Mouse (Mus musculus): ENCODE results near the gene Gm5485. TPM values are rescaled to one million over a fixed set of nuclear protein-coding genes. Genes with fewer than 3 reads are reported as not detected.

Gene Gm5485
- polyA plus RNA-seq, 1 experiment, result not detected

- H3K27ac ChIP-seq (ENCODE audit: insufficient read depth, low read length), result no peak overlapping the region
Measured at GRCm38 (mm10) chr16:48383582-48384257, 28.5 kb downstream of the Gm5485 start.

GRCm38 (mm10) chr16:48373711-48374485 is 38.3 kb downstream of the Gm5485 start:
- H3K27ac ChIP-seq (ENCODE audit: insufficient read depth, low read length), result no peak overlapping the region

More at GRCm38 (mm10) chr16:48383582-48384257, 28.5 kb downstream of the Gm5485 start:
- no peak for TF ChIP-seq POLR2A (IDR thresholded peaks at IDR 0.05; ENCODE audit: extremely low read depth, insufficient read depth, low read length)
- no peak for TF ChIP-seq CTCF (IDR thresholded peaks at IDR 0.05; ENCODE audit: extremely low read depth, insufficient read depth, low read length)
- H3K4me1 ChIP-seq (ENCODE audit: control insufficient read depth, insufficient read depth, low read length), result no peaks in the 10 kb centered on the region
- no peak overlapping the region for H3K4me3 ChIP-seq (ENCODE audit: insufficient read depth, low read length)

GRCm38 (mm10) chr16:48372461-48372860 is 39.8 kb downstream of the Gm5485 start:
- TF ChIP-seq CTCF (IDR thresholded peaks at IDR 0.05; ENCODE audit: extremely low read depth, insufficient read depth, low read length) (no peak), POLR2A (IDR thresholded peaks at IDR 0.05; ENCODE audit: extremely low read depth, insufficient read depth, low read length) (no peak)
- Histone ChIP-seq H3K4me1 (ENCODE audit: control insufficient read depth, insufficient read depth, low read length) (no peaks in the 10 kb centered on the region), H3K4me3 (ENCODE audit: insufficient read depth, low read length) (no peak overlapping the region), H3K27ac (ENCODE audit: insufficient read depth, low read length) (no peak overlapping the region)

More at GRCm38 (mm10) chr16:48373711-48374485, 38.3 kb downstream of the Gm5485 start:
- Histone ChIP-seq H3K4me3 (ENCODE audit: insufficient read depth, low read length) (no peak overlapping the region), H3K4me1 (ENCODE audit: control insufficient read depth, insufficient read depth, low read length) (no peaks in the 10 kb centered on the region)
- TF ChIP-seq CTCF (IDR thresholded peaks at IDR 0.05; ENCODE audit: extremely low read depth, insufficient read depth, low read length) (no peak), POLR2A (IDR thresholded peaks at IDR 0.05; ENCODE audit: extremely low read depth, insufficient read depth, low read length) (no peak)

DNA sequence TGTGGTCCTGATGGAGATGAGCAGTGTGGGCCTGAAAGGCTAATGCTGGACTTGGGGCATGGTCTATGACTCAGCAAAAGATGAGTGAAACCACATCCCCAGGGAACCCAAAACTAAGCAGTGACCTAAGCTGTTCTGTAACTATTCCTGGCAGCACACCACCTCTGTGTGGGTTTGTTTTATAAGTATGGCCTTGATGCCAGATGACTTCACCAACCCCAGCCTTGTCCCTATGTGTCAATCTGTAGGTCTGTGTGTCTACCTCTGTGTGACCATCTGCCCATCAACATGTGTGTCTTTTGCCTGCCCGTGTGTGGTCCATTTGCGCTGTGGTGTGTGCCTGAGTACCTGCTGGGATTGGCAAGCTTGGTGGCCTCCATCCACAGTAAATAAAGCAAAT is 44.1 kb downstream of the Gm5485 start:
- Histone ChIP-seq H3K27ac (ENCODE audit: insufficient read depth, low read length) (no peak overlapping the region), H3K4me1 (ENCODE audit: control insufficient read depth, insufficient read depth, low read length) (no peaks in the 10 kb centered on the region), H3K4me3 (ENCODE audit: insufficient read depth, low read length) (no peak overlapping the region)
- TF ChIP-seq POLR2A (IDR thresholded peaks at IDR 0.05; ENCODE audit: extremely low read depth, insufficient read depth, low read length), result no peak
- no peak for TF ChIP-seq CTCF (IDR thresholded peaks at IDR 0.05; ENCODE audit: extremely low read depth, insufficient read depth, low read length)

DNA sequence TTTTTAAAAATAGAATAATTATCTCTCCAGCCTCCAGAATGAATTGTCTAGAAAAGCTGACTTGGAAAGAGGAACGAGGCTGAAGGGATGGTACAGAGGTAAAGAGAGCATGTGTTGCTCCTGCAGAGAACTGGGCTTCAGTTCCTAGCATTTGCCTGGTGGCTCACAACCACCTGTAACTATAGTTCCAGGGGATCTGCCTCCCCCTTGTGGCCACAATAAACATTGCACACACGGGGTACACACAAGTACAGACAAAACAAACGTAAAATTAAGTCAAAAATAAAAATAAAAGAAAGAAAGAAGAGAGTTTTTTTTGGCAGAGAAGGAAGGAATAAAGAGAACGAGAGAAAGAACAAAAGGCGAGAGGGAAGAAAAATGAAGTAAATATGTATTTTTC is 45.4 kb downstream of the Gm5485 start:
- H3K4me3 ChIP-seq (ENCODE audit: insufficient read depth, low read length), result no peak overlapping the region
- no peaks in the 10 kb centered on the region for H3K4me1 ChIP-seq (ENCODE audit: control insufficient read depth, insufficient read depth, low read length)
- TF ChIP-seq POLR2A (IDR thresholded peaks at IDR 0.05; ENCODE audit: extremely low read depth, insufficient read depth, low read length) (no peak), CTCF (IDR thresholded peaks at IDR 0.05; ENCODE audit: extremely low read depth, insufficient read depth, low read length) (no peak)
- H3K27ac ChIP-seq (ENCODE audit: insufficient read depth, low read length), result no peak overlapping the region

- H3K4me1 ChIP-seq (ENCODE audit: control insufficient read depth, insufficient read depth, low read length), result no peaks in the 10 kb centered on the region
- H3K27ac ChIP-seq (ENCODE audit: insufficient read depth, low read length), result no peak overlapping the region
- TF ChIP-seq CTCF (IDR thresholded peaks at IDR 0.05; ENCODE audit: extremely low read depth, insufficient read depth, low read length) (no peak), POLR2A (IDR thresholded peaks at IDR 0.05; ENCODE audit: extremely low read depth, insufficient read depth, low read length) (no peak)
- no peak overlapping the region for H3K4me3 ChIP-seq (ENCODE audit: insufficient read depth, low read length)
Measured at GRCm38 (mm10) chr16:48360887-48361286, 51.3 kb downstream of the Gm5485 start.

GRCm38 (mm10) chr16:48356417-48356816 is 55.8 kb downstream of the Gm5485 start:
- TF ChIP-seq CTCF (IDR thresholded peaks at IDR 0.05; ENCODE audit: extremely low read depth, insufficient read depth, low read length) (no peak), POLR2A (IDR thresholded peaks at IDR 0.05; ENCODE audit: extremely low read depth, insufficient read depth, low read length) (no peak)
- H3K4me1 ChIP-seq (ENCODE audit: control insufficient read depth, insufficient read depth, low read length), result no peaks in the 10 kb centered on the region
- no peak overlapping the region for H3K4me3 ChIP-seq (ENCODE audit: insufficient read depth, low read length)

GRCm38 (mm10) chr16:48355716-48356115 is 56.5 kb downstream of the Gm5485 start:
- no peak for TF ChIP-seq POLR2A (IDR thresholded peaks at IDR 0.05; ENCODE audit: extremely low read depth, insufficient read depth, low read length)
- TF ChIP-seq CTCF (IDR thresholded peaks at IDR 0.05; ENCODE audit: extremely low read depth, insufficient read depth, low read length), result no peak
- Histone ChIP-seq H3K4me3 (ENCODE audit: insufficient read depth, low read length) (no peak overlapping the region), H3K4me1 (ENCODE audit: control insufficient read depth, insufficient read depth, low read length) (no peaks in the 10 kb centered on the region), H3K27ac (ENCODE audit: insufficient read depth, low read length) (no peak overlapping the region)

More at GRCm38 (mm10) chr16:48356417-48356816, 55.8 kb downstream of the Gm5485 start:
- H3K27ac ChIP-seq (ENCODE audit: insufficient read depth, low read length), result no peak overlapping the region

Other genes starting within 250 kb of the Gm5485 start
- gene Dppa4, start 128.7 kb downstream of the Gm5485 start, polyA plus RNA-seq (2012; rRNA removed), result not detected in 2 replicates
- gene Dppa2, start 108.5 kb downstream of the Gm5485 start, polyA plus RNA-seq (2012; rRNA removed), result not detected in 2 replicates
- 0.04 TPM in 1 of 2 replicates, not detected in the other for gene Morc1, start 18.8 kb upstream of the Gm5485 start, polyA plus RNA-seq (2012; rRNA removed)

Data from cortical plate, adult 2 months (tissue).